Mouse (Mus musculus) midbrain, postnatal 0 days (tissue): Measurements from ENCODE around the gene Rpl22. TPM values are rescaled to one million over a fixed set of nuclear protein-coding genes. Genes with fewer than 3 reads are reported as not detected.

ENCODE experiments used
- ATAC-seq: fragments of 200-750 bp; cut with Nextera tagmentation; 2 replicates; pipeline ENCODE4 v1.8.0; 2017; ENCODE audit warnings: moderate number of reproducible peaks, mild to moderate bottlenecking, moderate TSS enrichment, moderate library complexity; ENCODE audit not compliant: low FRiP score
- DNase-seq: peaks from one replicate; pipeline ENCODE4 v3.0.0-alpha.2; 2015; ENCODE audit warnings: low spot score
- H3K27ac ChIP-seq: fragments of 300-500 bp; sonication (generic); 2 replicates; pipeline ENCODE4 v1.5.1; 2014; ENCODE audit warnings: low read depth, mild to moderate bottlenecking, low read length, mixed read lengths
- H3K27me3 ChIP-seq: fragments of 300-500 bp; sonication (generic); 2 replicates; pipeline ENCODE4 v1.6.1; 2014; ENCODE audit warnings: low read length, control low read depth, mixed read lengths; ENCODE audit not compliant: insufficient read depth
- H3K36me3 ChIP-seq: fragments of 300-500 bp; sonication (generic); 2 replicates; pipeline ENCODE4 v1.6.1; 2014; ENCODE audit warnings: low read length, control low read depth, mixed read lengths; ENCODE audit not compliant: insufficient read depth
- H3K4me1 ChIP-seq: fragments of 300-500 bp; sonication (generic); 2 replicates; pipeline ENCODE4 v1.6.1; 2014; ENCODE audit warnings: mild to moderate bottlenecking, control low read depth, antibody characterized with exemption, low read length, mixed read lengths; ENCODE audit not compliant: insufficient read depth
- H3K4me2 ChIP-seq: fragments of 300-500 bp; sonication (generic); 2 replicates; pipeline ENCODE4 v1.6.1; 2014; ENCODE audit warnings: low read depth, mild to moderate bottlenecking, low read length, mixed read lengths; ENCODE audit not compliant: poor library complexity, severe bottlenecking
- H3K4me3 ChIP-seq: fragments of 300-500 bp; sonication (generic); 2 replicates; pipeline ENCODE4 v1.5.1; 2014; ENCODE audit warnings: low read depth, mild to moderate bottlenecking, low read length, moderate library complexity
- H3K9ac ChIP-seq: fragments of 300-500 bp; sonication (generic); replicated peaks from 2 replicates; pipeline ENCODE4 v1.6.1; 2014; ENCODE audit warnings: mild to moderate bottlenecking, low read length, moderate library complexity, mixed read lengths; ENCODE audit not compliant: poor library complexity, severe bottlenecking
- H3K9me3 ChIP-seq: fragments of 300-500 bp; sonication (generic); 2 replicates; pipeline ENCODE4 v1.6.1; 2016; ENCODE audit warnings: low read length, control low read depth
- CTCF ChIP-seq: IDR thresholded peaks from 2 replicates; pipeline ENCODE4 v1.5.1; 2016; ENCODE audit warnings: antibody characterized with exemption, mild to moderate bottlenecking
- WGBS: fragments of 180-500 bp; shearing (Covaris S2); extraction: QIAGEN DNeasy Blood & Tissue Kit; methylation state at CpG from one replicate; pipeline ENCODE4 v1.1.7; 2014; 5-methylcytosine and 5-hydroxymethylcytosine counted together
- polyA plus RNA-seq: library from polyadenylated mRNA; unstranded; fragments of >200 nt; fragmentation: Nextera tagmentation; extraction: Ambion mirVana; gene quantifications from 2 replicates; pipeline ENCODE4 v1.2.1, GENCODE M21; 2015
- total RNA-seq: library from RNA; depleted of rRNA; stranded (reverse); fragments of >200 nt; gene quantifications from 2 replicates; pipeline ENCODE4 v1.2.3, GENCODE M21; 2014

Rpl22 gene
- total and polyA plus RNA-seq, 2 experiments from 2014 or later = 148 to 177 TPM

- DNase-seq (no peak), ATAC-seq (no peak)
- Histone ChIP-seq H3K4me2 (no peak overlapping the region), H3K9ac (no peak overlapping the region), H3K4me1 (no peaks in the 10 kb centered on the region), H3K27ac (no peak overlapping the region), H3K27me3 (peaks cover 38% of the 10 kb centered on the region), H3K9me3 (no peaks in the 10 kb centered on the region), H3K4me3 (no peak overlapping the region), H3K36me3 (no peaks in the 10 kb centered on the region)
- WGBS = 11% methylated on average over 12 of the region's 12 CpGs
- no peak for TF ChIP-seq CTCF
These were observed 33.3 kb upstream of the Rpl22 start for GRCm38 (mm10) chr4:152292102-152292765.

DNA sequence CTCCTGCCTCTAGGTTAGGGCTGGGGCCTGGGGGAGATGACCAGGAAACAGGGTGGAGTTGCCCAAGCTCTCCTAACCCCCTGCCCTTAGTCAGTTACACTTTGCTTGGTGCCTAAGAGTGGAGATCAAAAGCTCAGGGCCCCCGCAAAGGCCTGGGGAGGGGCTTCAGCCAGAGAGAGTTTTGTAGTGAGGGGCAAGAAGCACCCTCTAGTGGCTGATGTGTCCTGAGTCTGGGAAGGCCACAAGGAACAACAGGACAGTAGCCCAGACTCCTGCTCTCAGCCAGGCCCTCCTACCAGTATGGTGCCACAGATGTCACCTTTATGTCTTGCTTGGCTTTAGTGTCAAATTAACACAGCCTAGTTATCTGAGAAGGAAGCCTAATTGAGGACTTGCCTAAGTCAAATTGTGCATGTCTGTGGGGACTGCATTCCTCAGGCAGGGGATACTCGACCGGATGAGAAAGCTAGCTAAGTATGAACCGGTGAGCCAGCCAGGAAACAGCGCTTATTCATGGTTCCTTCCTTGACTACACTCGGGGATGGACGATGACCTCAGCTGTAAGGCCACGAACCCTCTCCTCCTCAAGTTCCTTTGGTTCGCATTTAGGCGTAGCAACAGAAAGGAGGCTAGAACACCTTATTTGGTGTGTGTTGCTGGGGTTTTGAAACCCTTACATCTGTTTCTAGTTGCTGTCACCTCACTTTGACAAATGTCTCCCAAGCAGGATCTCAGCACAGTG is 31.2 kb upstream of the Rpl22 start:
- Histone ChIP-seq H3K4me3 (no peak overlapping the region), H3K27ac (no peak overlapping the region), H3K9me3 (no peaks in the 10 kb centered on the region), H3K4me2 (no peak overlapping the region), H3K27me3 (peaks cover 27% of the 10 kb centered on the region), H3K36me3 (0 out of 2 replicates have a peak, but pooled peaks cover under 1% of the 10 kb centered on the region), H3K4me1 (0 out of 2 replicates have a peak, but pooled peaks cover 8% of the 10 kb centered on the region), H3K9ac (no peak overlapping the region)
- DNase-seq = no peak
- TF ChIP-seq CTCF = peak; percentile 57
- WGBS = 55% methylated on average over 10 of the region's 10 CpGs
- no peak for ATAC-seq

DNA sequence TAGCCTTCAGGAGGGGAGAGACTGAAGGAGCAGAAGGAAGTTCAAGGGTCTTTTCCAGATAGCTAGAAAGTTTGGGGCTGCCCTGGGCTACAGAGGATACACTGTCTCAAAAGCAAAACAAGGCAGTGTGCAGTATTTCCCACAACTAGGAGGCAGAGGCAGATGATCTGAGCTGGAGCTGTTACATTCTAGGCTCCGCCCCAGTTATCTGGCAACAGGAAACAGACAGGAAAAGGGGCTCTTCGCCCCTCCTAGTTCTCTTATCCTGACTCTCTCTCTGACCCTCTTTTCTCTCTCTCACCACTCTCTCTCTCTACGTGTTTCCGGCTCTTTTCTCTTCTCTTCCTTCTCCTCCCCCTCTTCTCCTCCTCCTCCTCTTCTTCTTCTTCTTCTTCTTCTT is 29.6 kb upstream of the Rpl22 start:
- ATAC-seq (no peak), DNase-seq (no peak)
- H3K9me3 ChIP-seq = no peaks in the 10 kb centered on the region
- TF ChIP-seq CTCF = no peak
- WGBS = 65% methylated on average over 4 of the region's 4 CpGs
- peaks cover 16% of the 10 kb centered on the region for H3K36me3 ChIP-seq
- H3K27me3 ChIP-seq = peaks cover 23% of the 10 kb centered on the region
- no peak overlapping the region for H3K9ac ChIP-seq
- no peak overlapping the region for H3K4me2 ChIP-seq
- H3K4me3 ChIP-seq = no peak overlapping the region
- 0 out of 2 replicates have a peak, but pooled peaks cover 8% of the 10 kb centered on the region for H3K4me1 ChIP-seq
- no peak overlapping the region for H3K27ac ChIP-seq

GRCm38 (mm10) chr4:152296371-152296770 is 29.2 kb upstream of the Rpl22 start:
- no peak for ATAC-seq
- no peaks in the 10 kb centered on the region for H3K9me3 ChIP-seq
- H3K27ac ChIP-seq = no peak overlapping the region
- H3K9ac ChIP-seq = 0 out of 2 replicates have a peak overlapping the region, but pooled peaks have one; percentile 5
- H3K27me3 ChIP-seq = peaks cover 20% of the 10 kb centered on the region
- peak overlapping the region; percentile 99 for H3K4me3 ChIP-seq
- no peak for TF ChIP-seq CTCF
- 25% methylated on average over 8 of the region's 8 CpGs for WGBS
- DNase-seq = no peak
- H3K4me1 ChIP-seq = 0 out of 2 replicates have a peak, but pooled peaks cover 8% of the 10 kb centered on the region
- peak overlapping the region; percentile 85 for H3K4me2 ChIP-seq
- peaks cover 21% of the 10 kb centered on the region for H3K36me3 ChIP-seq

GRCm38 (mm10) chr4:152296874-152297861 is 28.4 kb upstream of the Rpl22 start, which contains the start of gene Icmt:
Gene Icmt, plus strand, starts transcription at chr4:152297227.
- WGBS = under 1% methylated on average over 113 of the region's 119 CpGs
- Histone ChIP-seq H3K27ac (peak within 1 kb of the TSS; percentile 88), H3K9me3 (no peaks in the 10 kb centered on the region), H3K27me3 (peaks cover 13% of the 10 kb centered on the region), H3K4me3 (peak within 1 kb of the TSS; percentile 99), H3K4me2 (peak within 1 kb of the TSS; percentile 85), H3K4me1 (0 out of 2 replicates have a peak, but pooled peaks cover 8% of the 10 kb centered on the region), H3K36me3 (peaks cover 23% of the 10 kb centered on the region), H3K9ac (peak within 1 kb of the TSS; percentile 98)
- ATAC-seq (peak; percentile 94), DNase-seq (peak; percentile 99)
- no peak for TF ChIP-seq CTCF
